Mouse (Mus musculus): ENCODE measurements around the gene Wwp2.

DNA sequence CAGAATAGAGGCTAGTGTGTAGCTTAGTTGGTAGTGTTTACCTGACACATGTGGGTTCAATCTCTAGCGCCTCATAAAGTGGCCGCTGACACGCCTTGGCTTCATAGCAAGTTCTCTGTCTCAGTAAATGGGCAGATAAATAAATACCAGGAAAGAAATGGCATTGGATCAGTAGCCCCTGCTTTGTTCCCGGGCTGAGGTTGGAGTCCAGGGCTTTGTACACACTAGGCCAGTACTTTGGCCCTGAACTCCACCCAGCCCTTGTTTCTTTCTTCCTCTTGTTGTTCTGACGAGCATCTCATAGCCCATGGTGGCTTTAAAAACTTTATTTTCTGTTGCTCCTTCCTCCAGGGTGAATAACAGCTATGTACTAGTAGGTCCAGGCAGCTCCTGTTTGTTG lies 26.3 kb downstream of the Wwp2 start:
- no peak for TF ChIP-seq CTCF (IDR thresholded peaks at IDR 0.05; ENCODE audit: extremely low read depth, insufficient read depth, insufficient read length, insufficient replicate concordance)
- no peak for TF ChIP-seq POLR2A (IDR thresholded peaks at IDR 0.05; ENCODE audit: low read depth, low read length)

Data from spleen, adult 2 months (tissue).